Mouse (Mus musculus): Measurements from ENCODE around the gene Ddx46. TPM values are rescaled to one million over a fixed set of nuclear protein-coding genes. Genes with fewer than 3 reads are reported as not detected.

Gene Ddx46
- polyA plus RNA-seq (2014; fragmentation: Illumina TruSeq; extraction: RNeasy Lipid Tissue Mini Kit (QIAGEN cat#74804); ENCODE audit: low read depth, low replicate concordance), result 69.3 TPM

DNA sequence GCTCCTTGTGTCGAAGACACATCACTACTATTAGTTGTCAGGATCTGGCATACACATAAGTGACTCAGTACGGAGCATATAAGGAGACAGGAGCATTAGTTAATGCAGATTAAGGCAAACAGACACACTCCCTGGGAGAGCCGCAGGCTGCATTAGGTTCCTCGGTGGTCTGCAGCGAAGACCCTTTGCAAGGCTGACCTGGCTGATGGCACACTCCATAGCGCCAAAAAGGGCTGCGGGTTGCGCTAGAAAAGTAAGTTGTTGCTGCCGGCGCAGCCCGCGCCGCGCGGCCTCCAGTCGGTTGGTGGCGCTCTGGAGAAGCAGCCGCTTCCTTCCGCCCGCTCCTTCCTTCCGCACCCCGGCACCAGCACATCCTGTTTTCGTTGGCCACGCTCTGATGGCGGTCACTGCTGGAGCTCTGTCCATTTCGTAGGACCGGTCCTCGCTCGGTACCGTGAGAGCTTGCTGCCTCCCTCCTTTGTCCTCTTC, at the start of gene Ddx46:
Ddx46 (plus strand) TSS at position 389 of the 489 bp plus-strand sequence.

DNA sequence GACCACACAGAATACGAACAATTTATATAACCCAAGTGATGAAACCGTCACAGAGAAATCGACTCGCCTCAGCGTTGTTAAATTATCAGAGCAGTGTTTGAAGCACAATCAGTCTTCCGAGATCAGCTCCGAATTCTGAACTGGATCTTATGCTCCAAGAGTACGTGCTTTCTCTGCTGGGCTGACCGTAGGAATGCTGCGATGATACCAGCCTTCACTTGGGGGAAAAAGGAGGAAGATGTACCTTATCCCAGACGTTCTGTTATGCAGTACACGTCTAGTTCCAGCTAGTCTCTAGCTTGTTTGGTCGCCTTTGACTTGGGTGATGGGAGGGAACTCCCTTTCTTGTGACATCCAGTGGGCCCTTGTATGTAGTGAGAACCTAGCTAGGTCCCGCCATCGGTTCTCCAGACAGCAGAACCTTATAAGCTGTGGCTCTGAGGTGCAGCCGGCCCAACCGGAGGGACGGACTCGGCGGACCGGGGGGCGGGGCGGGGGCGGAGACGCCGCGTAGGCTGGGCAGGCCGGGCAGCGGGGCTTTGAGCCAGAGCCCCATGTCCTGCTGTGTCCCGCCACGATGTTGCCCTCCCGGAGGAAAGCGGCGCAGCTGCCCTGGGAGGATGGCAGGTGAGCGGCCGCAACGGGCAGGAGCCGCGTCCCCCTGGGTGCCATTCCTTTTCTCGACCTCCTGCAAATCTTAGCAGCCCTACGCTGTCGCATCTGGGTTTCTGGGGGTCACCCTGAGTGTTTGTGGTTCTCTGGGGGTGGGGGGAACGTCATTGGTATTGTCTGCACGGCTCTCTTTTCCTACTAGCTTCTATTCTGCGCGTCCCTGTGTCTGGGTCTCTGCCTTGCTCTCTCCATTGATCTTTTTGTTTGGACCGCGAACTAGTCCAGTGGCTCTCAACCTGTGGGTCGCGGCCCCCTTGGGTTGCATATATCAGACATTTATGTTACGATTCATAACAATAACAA, 35.0 kb upstream of the Ddx46 start, which contains the start of gene B4galt7:
B4galt7 (plus strand) TSS at position 331 of the 975 bp plus-strand sequence.

DNA sequence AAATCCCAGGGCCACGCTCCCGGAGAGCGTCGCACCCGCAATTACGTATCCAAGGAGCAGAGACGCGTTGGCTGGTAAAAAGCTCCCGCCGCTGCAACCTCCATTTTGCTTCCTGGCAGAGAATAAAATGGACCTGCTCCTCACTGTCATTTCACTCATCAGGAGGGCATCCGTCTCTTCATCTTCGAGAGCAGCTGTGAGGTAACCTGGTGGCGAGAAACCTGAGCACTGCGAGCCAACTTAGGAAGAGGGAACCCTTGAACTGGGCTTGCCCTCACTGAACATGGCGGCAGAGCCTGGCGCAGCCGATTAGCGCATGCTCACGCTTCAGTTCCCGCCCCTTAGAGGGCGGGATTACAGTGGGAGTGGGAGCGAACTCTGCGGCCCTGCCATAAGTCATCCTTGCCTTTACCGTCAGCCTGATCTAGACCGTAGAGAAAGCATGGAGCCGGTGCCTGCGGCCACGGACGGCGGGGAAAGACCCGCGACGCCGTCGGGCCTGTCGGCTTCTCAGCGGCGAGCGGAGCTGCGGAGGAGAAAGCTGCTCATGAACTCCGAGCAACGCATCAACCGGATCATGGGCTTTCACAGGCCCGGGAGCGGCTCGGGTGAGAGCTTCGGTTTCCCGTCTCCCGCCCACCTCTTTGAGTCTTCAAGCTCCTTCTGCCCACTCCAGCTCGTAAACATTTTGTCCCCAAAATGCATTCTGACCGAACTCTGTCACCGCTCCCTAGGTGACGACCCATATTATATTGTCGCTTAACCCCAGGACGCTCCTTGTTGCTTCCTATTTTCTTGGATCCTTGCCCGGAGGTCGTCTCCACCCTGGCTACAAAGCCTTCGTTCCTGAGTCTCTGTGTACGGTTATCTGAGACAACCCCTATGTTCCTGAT, 11.9 kb upstream of the Ddx46 start, which contains the start of gene Caml:
Caml (plus strand) TSS at position 357 of the 893 bp plus-strand sequence.

DNA sequence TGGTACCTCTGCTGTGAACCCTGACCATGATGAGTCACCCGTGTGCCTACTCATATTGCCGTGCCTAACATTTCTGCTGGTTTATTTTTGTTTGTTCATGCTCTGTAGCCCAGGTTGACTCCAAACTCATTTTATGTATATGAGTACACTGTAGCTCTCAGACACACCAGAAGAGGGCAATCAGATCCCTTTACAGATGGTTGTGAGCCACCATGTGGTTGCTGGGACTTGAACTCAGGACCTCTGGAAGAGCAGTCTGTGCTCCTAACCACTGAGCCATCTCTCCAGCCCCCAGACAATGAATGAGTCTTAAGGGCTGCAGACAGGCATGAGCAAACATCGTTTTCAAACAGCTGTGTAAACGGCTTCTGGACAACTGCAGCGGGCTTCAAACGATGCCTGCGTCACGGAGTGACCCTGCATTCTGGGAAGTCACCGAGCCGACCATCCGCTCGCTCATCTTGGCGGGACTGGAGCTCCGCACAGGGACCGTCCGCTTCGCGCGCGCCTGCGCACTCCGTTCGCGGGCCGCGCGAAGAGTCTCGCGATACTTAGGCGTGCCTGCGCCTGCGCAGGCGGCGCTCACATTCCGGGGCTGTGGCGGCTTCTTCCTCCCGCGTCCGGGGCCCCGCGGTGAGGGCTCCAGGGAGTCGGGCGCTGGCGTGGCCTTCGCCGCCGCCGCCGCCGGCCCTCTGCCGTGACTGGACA, 57.9 kb downstream of the Ddx46 start, which contains the start of gene B230219D22Rik:
B230219D22Rik (plus strand) TSS at position 590 of the 708 bp plus-strand sequence.

DNA sequence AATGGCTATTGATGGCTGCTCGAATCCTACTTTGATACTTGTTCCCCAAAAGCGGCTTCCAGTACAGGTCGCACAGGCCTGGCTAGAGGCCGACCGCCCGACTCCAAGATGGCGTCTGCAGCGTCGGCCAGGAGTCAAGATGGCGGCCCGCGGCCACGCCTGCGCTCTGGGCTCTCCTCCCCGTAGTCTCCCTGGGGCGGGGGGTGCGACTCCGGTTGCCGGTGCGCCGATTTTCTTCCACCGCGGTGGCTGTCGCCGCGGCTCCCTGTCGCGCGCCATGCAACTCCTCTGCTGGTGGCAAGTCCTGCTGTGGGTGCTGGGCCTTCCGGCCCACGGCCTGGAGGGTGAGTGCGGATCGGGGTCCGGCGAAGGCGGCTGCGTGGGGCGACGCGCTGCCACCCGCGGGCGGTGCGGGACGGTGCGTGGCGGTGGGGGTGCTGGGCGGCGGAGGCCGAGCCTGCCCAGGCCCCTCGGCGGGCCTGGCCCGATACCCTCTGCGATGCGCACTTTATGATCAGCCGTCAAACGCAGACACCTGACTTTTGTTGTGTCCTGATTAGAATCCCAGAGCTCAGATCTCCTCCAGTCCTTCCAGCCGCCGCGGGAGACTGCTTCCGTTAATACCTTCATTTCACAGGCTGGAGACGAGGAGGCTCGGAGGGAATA, 79.8 kb downstream of the Ddx46 start, which contains the start of gene Txndc15:
Txndc15 (plus strand) TSS at position 150 of the 666 bp plus-strand sequence.

DNA sequence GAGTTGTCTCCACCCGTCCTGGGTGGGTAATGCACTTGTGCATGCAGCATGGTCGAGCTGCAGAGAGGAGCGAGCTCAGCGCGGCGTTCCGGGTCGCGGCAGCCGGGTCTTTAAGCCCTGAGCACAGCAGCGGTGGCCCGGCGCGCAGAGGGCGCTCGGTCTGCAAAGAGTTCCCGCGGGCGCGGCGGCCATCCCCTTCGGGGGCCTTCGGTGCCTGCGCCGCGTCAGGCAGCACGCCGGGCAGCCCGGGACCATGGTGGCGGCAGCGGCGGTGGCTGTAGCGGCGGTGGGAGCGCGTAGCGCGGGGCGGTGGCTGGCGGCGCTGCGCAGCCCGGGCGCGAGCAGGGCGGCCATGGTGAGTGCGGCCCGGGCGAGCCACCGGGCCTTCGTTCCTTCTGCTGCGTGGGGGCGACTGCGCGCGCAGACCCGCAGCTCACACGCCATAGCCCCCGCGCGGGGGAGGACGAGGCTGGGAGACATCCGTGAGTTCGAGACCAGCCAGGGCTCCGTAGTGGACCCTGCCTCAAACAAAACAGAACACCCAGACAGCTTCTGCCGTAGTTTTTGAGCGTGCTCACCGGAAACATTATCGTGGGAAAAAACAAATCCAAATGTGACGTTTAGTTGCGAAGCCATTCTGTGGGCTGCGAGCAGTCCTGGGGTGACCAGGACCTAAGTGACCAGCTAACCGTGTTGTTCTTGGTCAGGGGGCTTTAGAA, 92.5 kb downstream of the Ddx46 start, which contains the start of gene Pcbd2:
Pcbd2 (plus strand) TSS at position 249 of the 719 bp plus-strand sequence.

Other genes with a start within 250 kb of the Ddx46 start
- gene Slc34a1, start 236.8 kb upstream of the Ddx46 start, polyA plus RNA-seq (2014; fragmentation: Illumina TruSeq; extraction: RNeasy Lipid Tissue Mini Kit (QIAGEN cat#74804); ENCODE audit: low read depth, low replicate concordance), result not detected
- not detected for gene Pfn3, start 219.8 kb upstream of the Ddx46 start, polyA plus RNA-seq (2014; fragmentation: Illumina TruSeq; extraction: RNeasy Lipid Tissue Mini Kit (QIAGEN cat#74804); ENCODE audit: low read depth, low replicate concordance)
- gene F12, start 208.2 kb upstream of the Ddx46 start, polyA plus RNA-seq (2014; fragmentation: Illumina TruSeq; extraction: RNeasy Lipid Tissue Mini Kit (QIAGEN cat#74804); ENCODE audit: low read depth, low replicate concordance), result not detected
- gene Grk6, start 190.0 kb upstream of the Ddx46 start, polyA plus RNA-seq (2014; fragmentation: Illumina TruSeq; extraction: RNeasy Lipid Tissue Mini Kit (QIAGEN cat#74804); ENCODE audit: low read depth, low replicate concordance), result 7.3 TPM
- not detected for gene Prr7, start 170.8 kb upstream of the Ddx46 start, polyA plus RNA-seq (2014; fragmentation: Illumina TruSeq; extraction: RNeasy Lipid Tissue Mini Kit (QIAGEN cat#74804); ENCODE audit: low read depth, low replicate concordance)
- gene Dbn1, start 146.9 kb upstream of the Ddx46 start, polyA plus RNA-seq (2014; fragmentation: Illumina TruSeq; extraction: RNeasy Lipid Tissue Mini Kit (QIAGEN cat#74804); ENCODE audit: low read depth, low replicate concordance), result 1.9 TPM
- gene Pdlim7, start 121.4 kb upstream of the Ddx46 start, polyA plus RNA-seq (2014; fragmentation: Illumina TruSeq; extraction: RNeasy Lipid Tissue Mini Kit (QIAGEN cat#74804); ENCODE audit: low read depth, low replicate concordance), result 0.17 TPM
- not detected for gene Dok3, start 105.7 kb upstream of the Ddx46 start, polyA plus RNA-seq (2014; fragmentation: Illumina TruSeq; extraction: RNeasy Lipid Tissue Mini Kit (QIAGEN cat#74804); ENCODE audit: low read depth, low replicate concordance)
- 2.4 TPM for gene Ddx41, start 98.4 kb upstream of the Ddx46 start, polyA plus RNA-seq (2014; fragmentation: Illumina TruSeq; extraction: RNeasy Lipid Tissue Mini Kit (QIAGEN cat#74804); ENCODE audit: low read depth, low replicate concordance)
- 4.1 TPM for gene Fam193b, start 63.9 kb upstream of the Ddx46 start, polyA plus RNA-seq (2014; fragmentation: Illumina TruSeq; extraction: RNeasy Lipid Tissue Mini Kit (QIAGEN cat#74804); ENCODE audit: low read depth, low replicate concordance)
- 86.5 TPM for gene Tmed9, start 61.3 kb upstream of the Ddx46 start, polyA plus RNA-seq (2014; fragmentation: Illumina TruSeq; extraction: RNeasy Lipid Tissue Mini Kit (QIAGEN cat#74804); ENCODE audit: low read depth, low replicate concordance)
- gene B4galt7, start 35.1 kb upstream of the Ddx46 start, polyA plus RNA-seq (2014; fragmentation: Illumina TruSeq; extraction: RNeasy Lipid Tissue Mini Kit (QIAGEN cat#74804); ENCODE audit: low read depth, low replicate concordance), result 2.7 TPM
- gene Caml, start 12.0 kb upstream of the Ddx46 start, polyA plus RNA-seq (2014; fragmentation: Illumina TruSeq; extraction: RNeasy Lipid Tissue Mini Kit (QIAGEN cat#74804); ENCODE audit: low read depth, low replicate concordance), result 48.3 TPM
- 189 TPM for gene B230219D22Rik, start 58.1 kb downstream of the Ddx46 start, polyA plus RNA-seq (2014; fragmentation: Illumina TruSeq; extraction: RNeasy Lipid Tissue Mini Kit (QIAGEN cat#74804); ENCODE audit: low read depth, low replicate concordance)
- 150 TPM for gene Txndc15, start 79.6 kb downstream of the Ddx46 start, polyA plus RNA-seq (2014; fragmentation: Illumina TruSeq; extraction: RNeasy Lipid Tissue Mini Kit (QIAGEN cat#74804); ENCODE audit: low read depth, low replicate concordance)
- gene Pcbd2, start 92.3 kb downstream of the Ddx46 start, polyA plus RNA-seq (2014; fragmentation: Illumina TruSeq; extraction: RNeasy Lipid Tissue Mini Kit (QIAGEN cat#74804); ENCODE audit: low read depth, low replicate concordance), result 23.8 TPM
- gene Catsper3, start 149.5 kb downstream of the Ddx46 start, polyA plus RNA-seq (2014; fragmentation: Illumina TruSeq; extraction: RNeasy Lipid Tissue Mini Kit (QIAGEN cat#74804); ENCODE audit: low read depth, low replicate concordance), result not detected
- not detected for gene Pitx1, start 201.2 kb downstream of the Ddx46 start, polyA plus RNA-seq (2014; fragmentation: Illumina TruSeq; extraction: RNeasy Lipid Tissue Mini Kit (QIAGEN cat#74804); ENCODE audit: low read depth, low replicate concordance)

Measured in adrenal gland, adult 10 weeks (tissue).